Mouse (Mus musculus) forebrain, embryonic 14.5 days (tissue): Measurements from ENCODE around the gene Fgfr2. TPM values are rescaled to one million over a fixed set of nuclear protein-coding genes. Genes with fewer than 3 reads are reported as not detected.

ENCODE experiments used
- ATAC-seq: fragments of 200-750 bp; cut with Nextera tagmentation; 2 replicates; pipeline ENCODE4 v1.8.0; 2017; ENCODE audit warnings: mild to moderate bottlenecking, moderate library complexity
- DNase-seq: peaks from one replicate; pipeline ENCODE4 v3.0.0-alpha.2; 2015; ENCODE audit warnings: low spot score
- H3K27ac ChIP-seq: fragments of 300-500 bp; sonication (generic); 2 replicates; pipeline ENCODE4 v1.5.1; 2014; ENCODE audit warnings: low read depth, mild to moderate bottlenecking, control low read depth, low read length, moderate library complexity
- H3K27me3 ChIP-seq: fragments of 300-500 bp; sonication (generic); replicated peaks from 2 replicates; pipeline ENCODE4 v1.6.1; 2014; ENCODE audit warnings: low read length, control low read depth, mixed read lengths; ENCODE audit not compliant: control insufficient read depth, insufficient read depth
- H3K36me3 ChIP-seq: fragments of 300-500 bp; sonication (generic); 2 replicates; pipeline ENCODE4 v1.6.1; 2014; ENCODE audit warnings: low read length, control low read depth; ENCODE audit not compliant: control insufficient read depth, insufficient read depth
- H3K4me1 ChIP-seq: fragments of 300-500 bp; sonication (generic); 2 replicates; pipeline ENCODE4 v1.6.1; 2014; ENCODE audit warnings: antibody characterized with exemption, low read length, control low read depth; ENCODE audit not compliant: control insufficient read depth, insufficient read depth
- H3K4me2 ChIP-seq: fragments of 300-500 bp; sonication (generic); 2 replicates; pipeline ENCODE4 v1.6.1; 2014; ENCODE audit warnings: mild to moderate bottlenecking, control low read depth, low read length
- H3K4me3 ChIP-seq: fragments of 300-500 bp; sonication (generic); 2 replicates; pipeline ENCODE4 v1.5.1; 2014; ENCODE audit warnings: low read depth, low read length, control low read depth
- H3K9ac ChIP-seq: fragments of 300-500 bp; sonication (generic); 2 replicates; pipeline ENCODE4 v1.6.1; 2014; ENCODE audit warnings: mild to moderate bottlenecking, low read length, control low read depth, moderate library complexity
- H3K9me3 ChIP-seq: fragments of 300-500 bp; sonication (generic); replicated peaks from 2 replicates; pipeline ENCODE4 v1.6.1; 2016; ENCODE audit warnings: low read length, control low read depth, mixed read lengths; ENCODE audit not compliant: control insufficient read depth
- WGBS: fragments of 180-500 bp; shearing (Covaris S2); extraction: QIAGEN DNeasy Blood & Tissue Kit; methylation state at CpG from one replicate; pipeline ENCODE4 v1.1.7; 2014; 5-methylcytosine and 5-hydroxymethylcytosine counted together
- polyA plus RNA-seq: library from polyadenylated mRNA; unstranded; fragments of >200 nt; fragmentation: Nextera tagmentation; extraction: Ambion mirVana; gene quantifications from 2 replicates; pipeline ENCODE4 v1.2.1, GENCODE M21; 2014

Gene Fgfr2
- polyA plus RNA-seq, 1 experiment from 2014 or later, result 35.9 TPM

- ATAC-seq (peak; percentile 37; the same call in 1 of the 2 replicates), DNase-seq (no peak)
- peak overlapping the region; percentile 44; the same call in 1 of the 2 replicates for H3K27ac ChIP-seq
- peaks cover 17% of the 10 kb centered on the region for H3K4me1 ChIP-seq
- H3K4me2 ChIP-seq, result no peak overlapping the region
- peaks cover 8% of the 10 kb centered on the region; the same call in 1 of the 2 replicates for H3K36me3 ChIP-seq
- H3K9me3 ChIP-seq, result no peaks in the 10 kb centered on the region
- H3K9ac ChIP-seq, result no peak overlapping the region
- no peaks in the 10 kb centered on the region for H3K27me3 ChIP-seq
- WGBS, result 76% methylated on average over 6 of the region's 6 CpGs
- no peak overlapping the region for H3K4me3 ChIP-seq
These were observed 63.0 kb downstream of the Fgfr2 start for GRCm38 (mm10) chr7:133060170-133060569.

DNA sequence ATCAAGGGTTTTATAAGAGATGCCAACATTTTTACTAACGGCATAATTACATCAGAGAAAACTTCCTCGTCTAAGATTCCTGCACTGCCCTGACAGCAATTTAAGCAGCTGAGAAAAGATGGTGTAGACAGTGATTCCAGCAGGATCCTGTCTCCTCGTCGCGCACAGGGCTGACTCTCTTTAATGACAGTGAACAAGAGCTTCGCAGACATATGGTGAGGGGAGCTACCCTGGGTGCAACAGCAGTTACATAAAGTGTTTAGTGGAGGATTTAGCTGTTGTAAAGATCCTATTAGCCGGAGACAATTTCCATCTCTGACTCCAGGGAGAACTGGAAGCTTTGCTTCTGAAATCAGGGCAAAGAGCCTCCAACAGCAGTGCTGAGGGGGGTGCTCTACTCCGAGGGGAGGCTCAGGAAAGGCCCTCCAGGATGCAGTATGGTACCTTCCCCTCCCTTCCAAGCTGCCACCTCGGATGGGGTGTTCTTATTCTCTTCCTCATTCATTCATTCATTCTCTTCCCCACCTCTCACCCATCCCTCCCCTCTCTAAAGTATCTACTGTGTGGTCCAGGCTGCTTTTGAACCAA lies 63.5 kb downstream of the Fgfr2 start:
- WGBS, result 60% methylated on average over 9 of the region's 9 CpGs
- no peak overlapping the region for H3K4me3 ChIP-seq
- ATAC-seq (peak; percentile 34; the same call in 1 of the 2 replicates), DNase-seq (peak; percentile 62)
- H3K36me3 ChIP-seq, result peaks cover 6% of the 10 kb centered on the region; the same call in 1 of the 2 replicates
- no peak overlapping the region for H3K9ac ChIP-seq
- no peaks in the 10 kb centered on the region for H3K9me3 ChIP-seq
- H3K27me3 ChIP-seq, result no peaks in the 10 kb centered on the region
- H3K4me1 ChIP-seq, result peaks cover 17% of the 10 kb centered on the region
- H3K27ac ChIP-seq, result peak overlapping the region; percentile 44; the same call in 1 of the 2 replicates
- H3K4me2 ChIP-seq, result no peak overlapping the region

- no peak overlapping the region for H3K4me3 ChIP-seq
- H3K27ac ChIP-seq, result peak overlapping the region; percentile 44; the same call in 1 of the 2 replicates
- no peak overlapping the region for H3K9ac ChIP-seq
- no peaks in the 10 kb centered on the region for H3K27me3 ChIP-seq
- no peak overlapping the region for H3K4me2 ChIP-seq
- peaks cover under 1% of the 10 kb centered on the region; the same call in 1 of the 2 replicates for H3K36me3 ChIP-seq
- WGBS, result 76% methylated on average over 6 of the region's 6 CpGs
- peaks cover 17% of the 10 kb centered on the region for H3K4me1 ChIP-seq
- DNase-seq, result no peak
- H3K9me3 ChIP-seq, result no peaks in the 10 kb centered on the region
- ATAC-seq, result no peak
These were observed 64.0 kb downstream of the Fgfr2 start for GRCm38 (mm10) chr7:133059150-133059509.

- DNase-seq (no peak), ATAC-seq (no peak)
- H3K4me1 ChIP-seq, result peaks cover 17% of the 10 kb centered on the region
- H3K9me3 ChIP-seq, result no peaks in the 10 kb centered on the region
- no peaks in the 10 kb centered on the region for H3K36me3 ChIP-seq
- H3K4me3 ChIP-seq, result no peak overlapping the region
- no peaks in the 10 kb centered on the region for H3K27me3 ChIP-seq
- no peak overlapping the region for H3K27ac ChIP-seq
- no peak overlapping the region for H3K9ac ChIP-seq
- WGBS, result 94% methylated on average over 12 of the region's 12 CpGs
- no peak overlapping the region for H3K4me2 ChIP-seq
These were observed 64.5 kb downstream of the Fgfr2 start for GRCm38 (mm10) chr7:133058496-133059149.

DNA sequence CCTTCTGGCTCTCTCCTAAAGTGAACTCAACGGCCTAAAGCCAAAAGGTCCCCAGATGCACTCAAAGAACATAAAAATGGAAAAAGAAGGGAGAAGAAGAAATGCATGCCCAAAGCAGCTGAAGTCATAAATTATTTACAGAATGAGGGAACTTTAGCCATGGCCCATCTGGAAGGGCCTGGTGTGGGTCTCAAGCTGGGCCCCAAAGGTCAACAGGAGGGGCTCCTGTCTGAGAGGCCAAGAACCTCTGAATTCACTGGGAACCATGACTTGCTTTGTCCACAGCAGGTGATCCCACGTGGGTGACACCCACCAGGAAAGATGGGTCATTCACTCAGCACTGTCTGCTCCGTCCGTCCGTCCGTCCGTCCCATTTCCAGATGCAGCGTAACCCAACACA lies 66.2 kb downstream of the Fgfr2 start:
- no peak overlapping the region for H3K4me2 ChIP-seq
- no peaks in the 10 kb centered on the region for H3K9me3 ChIP-seq
- ATAC-seq (no peak), DNase-seq (no peak)
- no peaks in the 10 kb centered on the region for H3K27me3 ChIP-seq
- 95% methylated on average over 8 of the region's 8 CpGs for WGBS
- H3K4me1 ChIP-seq, result peaks cover 17% of the 10 kb centered on the region
- no peak overlapping the region for H3K9ac ChIP-seq
- no peak overlapping the region for H3K4me3 ChIP-seq
- H3K27ac ChIP-seq, result no peak overlapping the region
- H3K36me3 ChIP-seq, result peaks cover 5% of the 10 kb centered on the region; the same call in 1 of the 2 replicates

GRCm38 (mm10) chr7:133054486-133054885 lies 68.7 kb downstream of the Fgfr2 start:
- WGBS, result 90% methylated on average over 5 of the region's 5 CpGs

GRCm38 (mm10) chr7:133053757-133054156 lies 69.4 kb downstream of the Fgfr2 start:
- Histone ChIP-seq H3K27ac (no peak overlapping the region), H3K27me3 (no peaks in the 10 kb centered on the region), H3K4me2 (no peak overlapping the region), H3K9ac (no peak overlapping the region), H3K9me3 (no peaks in the 10 kb centered on the region), H3K4me3 (no peak overlapping the region), H3K36me3 (peaks cover 9% of the 10 kb centered on the region), H3K4me1 (no peaks in the 10 kb centered on the region)
- 64% methylated on average over 9 of the region's 9 CpGs for WGBS
- ATAC-seq (no peak), DNase-seq (no peak)

More at GRCm38 (mm10) chr7:133054486-133054885, 68.7 kb downstream of the Fgfr2 start:
- Histone ChIP-seq H3K4me3 (no peak overlapping the region), H3K36me3 (peaks cover 9% of the 10 kb centered on the region), H3K9me3 (no peaks in the 10 kb centered on the region), H3K9ac (no peak overlapping the region), H3K4me2 (no peak overlapping the region), H3K27me3 (no peaks in the 10 kb centered on the region), H3K4me1 (peaks cover 6% of the 10 kb centered on the region), H3K27ac (no peak overlapping the region)
- ATAC-seq, result no peak
- no peak for DNase-seq

- Histone ChIP-seq H3K27me3 (no peaks in the 10 kb centered on the region), H3K4me2 (no peak overlapping the region), H3K27ac (no peak overlapping the region), H3K4me3 (no peak overlapping the region), H3K4me1 (no peaks in the 10 kb centered on the region), H3K9ac (no peak overlapping the region), H3K36me3 (peaks cover 9% of the 10 kb centered on the region), H3K9me3 (no peaks in the 10 kb centered on the region)
- DNase-seq (no peak), ATAC-seq (no peak)
- 90% methylated on average over 8 of the region's 8 CpGs for WGBS
These were observed 70.3 kb downstream of the Fgfr2 start for GRCm38 (mm10) chr7:133052819-133053218.

GRCm38 (mm10) chr7:133050681-133051080 lies 72.5 kb downstream of the Fgfr2 start:
- Histone ChIP-seq H3K4me2 (no peak overlapping the region), H3K9ac (no peak overlapping the region), H3K4me1 (no peaks in the 10 kb centered on the region), H3K36me3 (peaks cover 9% of the 10 kb centered on the region), H3K27ac (no peak overlapping the region), H3K27me3 (no peaks in the 10 kb centered on the region), H3K4me3 (no peak overlapping the region), H3K9me3 (no peaks in the 10 kb centered on the region)
- DNase-seq, result no peak
- no peak for ATAC-seq
- 86% methylated on average over 6 of the region's 6 CpGs for WGBS
